Mouse (Mus musculus) embryo, embryonic 11.5 days (tissue): ENCODE data around the gene Cog2.
A peak's percentile ranks its signal among the peaks of the same experiment; 100 is the strongest.

ENCODE experiments used
- DNase-seq: peaks from one replicate; pipeline ENCODE4 v3.0.0-alpha.2; 2012; ENCODE audit warnings: low read depth, low spot score

Gene Cog2

GRCm38 (mm10) chr8:124569593-124569992 is 49.0 kb downstream of the Cog2 start, which contains the start of gene Agt:
Gene Agt (minus strand): TSS chr8:124569706.
- DNase-seq, result no peak

DNA sequence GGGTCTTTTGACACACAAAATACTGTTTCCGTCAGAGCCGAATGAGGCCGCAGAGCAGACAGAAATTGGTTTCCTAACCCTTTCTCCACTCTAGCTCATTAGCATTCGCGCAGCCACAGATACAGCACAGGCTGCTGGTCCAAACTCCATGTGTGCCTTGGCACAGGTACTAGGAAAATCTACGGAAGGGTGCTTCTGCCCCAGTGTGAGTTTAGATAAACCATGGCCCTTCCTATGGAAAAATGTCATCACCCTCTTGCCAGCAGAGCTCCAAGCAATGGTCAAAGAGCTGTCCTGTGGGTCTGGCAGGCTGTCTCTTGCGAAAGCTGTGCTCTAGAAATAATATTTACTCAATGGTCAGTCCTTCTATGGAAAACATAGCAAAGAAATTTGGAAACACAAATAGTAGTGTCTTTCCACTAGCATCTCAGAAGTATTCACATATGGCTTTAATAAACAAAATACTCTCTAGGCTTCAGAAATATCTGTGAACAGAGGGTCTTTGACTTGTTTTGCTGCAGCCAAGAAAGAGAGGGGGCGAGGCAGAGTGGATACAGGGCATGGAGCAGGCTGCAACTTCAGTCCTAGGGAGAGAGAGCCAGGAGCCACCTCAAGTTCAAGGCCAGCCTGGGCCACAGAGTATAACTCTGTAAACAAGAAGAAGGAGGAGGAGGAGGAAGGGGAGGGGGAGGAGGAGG is 51.3 kb downstream of the Cog2 start:
- no peak for DNase-seq

- DNase-seq, result no peak
These were observed 51.8 kb downstream of the Cog2 start for GRCm38 (mm10) chr8:124572430-124572775.

- DNase-seq, result peak; percentile 84
These were observed 53.2 kb downstream of the Cog2 start for GRCm38 (mm10) chr8:124573552-124574340.

DNA sequence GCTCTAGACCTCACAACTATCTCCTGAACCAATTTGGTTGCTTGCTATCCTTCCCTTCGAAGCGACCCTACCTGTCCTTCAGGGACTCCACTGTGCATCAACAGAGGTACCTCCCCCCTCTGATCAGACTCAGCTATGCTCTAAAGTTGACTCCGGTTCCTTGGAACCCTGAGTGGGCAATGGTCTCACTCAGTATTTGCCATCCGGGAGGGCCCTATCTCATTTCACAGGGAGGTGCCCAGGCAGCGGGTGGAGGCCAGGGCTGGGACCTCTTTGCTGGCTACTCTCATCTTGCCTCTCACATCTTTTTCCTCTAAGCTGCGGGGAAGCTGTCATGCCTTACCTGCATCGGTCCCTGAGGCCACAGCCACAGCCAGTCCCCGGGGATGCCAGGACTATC is 55.2 kb downstream of the Cog2 start, which contains the start of gene Capn9:
TSS of gene Capn9 (plus strand) at position 301 of the 400 bp plus-strand sequence.
- DNase-seq, result no peak

- DNase-seq, result no peak
These were observed 56.2 kb downstream of the Cog2 start for GRCm38 (mm10) chr8:124576751-124577150.

- no peak for DNase-seq
These were observed 65.3 kb downstream of the Cog2 start for GRCm38 (mm10) chr8:124585718-124586425.

DNA sequence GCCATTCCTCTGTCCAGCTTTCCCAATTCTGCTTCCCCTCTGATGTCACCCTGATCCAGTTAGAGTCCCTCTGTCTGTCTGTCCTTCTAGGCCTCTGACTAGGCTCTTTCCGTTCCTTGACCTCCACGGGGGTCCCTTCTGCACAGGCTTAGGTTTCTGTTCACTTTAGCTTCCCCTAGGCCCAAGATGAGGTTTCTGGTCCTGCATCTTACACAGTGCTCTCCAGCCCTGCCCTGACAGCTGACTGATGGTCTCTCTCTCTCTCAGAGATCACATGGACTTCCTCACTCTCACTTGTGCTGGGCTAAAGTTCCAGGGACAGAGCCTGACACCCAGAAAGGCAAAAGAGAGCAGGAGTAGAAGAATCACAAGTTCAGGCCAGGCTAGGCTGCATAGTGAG is 66.0 kb downstream of the Cog2 start:
- DNase-seq, result no peak

DNA sequence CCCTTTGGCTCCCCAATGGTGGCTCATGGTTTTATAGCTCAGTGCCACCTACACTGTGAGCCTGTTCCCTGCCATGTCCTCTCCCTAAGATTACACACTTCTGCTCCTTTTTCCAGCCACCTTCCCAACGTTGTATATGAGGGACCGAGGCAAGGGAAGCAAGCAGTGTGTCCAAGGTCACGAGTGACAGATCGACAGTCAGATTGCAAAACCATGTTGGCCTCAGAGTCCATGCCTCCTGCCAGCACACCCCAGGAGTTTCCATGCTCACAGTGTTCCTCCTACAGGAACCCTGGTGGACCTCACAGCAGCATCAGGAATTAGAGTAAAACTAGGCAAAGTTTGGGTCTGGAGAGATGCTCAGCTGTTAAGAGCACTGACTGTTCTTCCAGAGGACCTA is 68.8 kb downstream of the Cog2 start:
- no peak for DNase-seq
